In the genomic region with DNA sequence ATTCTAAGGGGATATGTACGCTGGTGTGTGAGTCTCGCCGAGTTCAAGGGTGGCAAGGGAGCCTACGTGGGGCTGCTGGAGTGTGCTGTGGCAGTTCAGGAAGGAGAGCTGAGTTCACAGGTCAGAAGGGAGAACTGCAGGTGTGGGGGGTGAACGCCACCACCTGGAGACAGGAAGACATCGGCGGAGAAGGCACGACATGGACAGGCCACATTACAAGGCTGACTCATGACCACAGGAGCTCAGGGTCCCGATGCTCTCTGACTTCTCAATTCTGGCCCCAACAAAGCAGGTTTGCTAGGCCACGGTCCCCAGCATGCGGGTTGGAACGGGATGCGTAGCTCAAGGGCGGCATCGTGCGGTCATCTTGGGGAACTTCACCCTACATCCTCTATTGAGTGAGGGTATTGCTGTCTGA, we compare ENCODE assay signal across 8 mouse cellular contexts. TPM values are rescaled to one million over a fixed set of nuclear protein-coding genes. Genes with fewer than 3 reads are reported as not detected.
DNase-seq lines count a peak whose midpoint lies in the region; ATAC-seq and TF ChIP-seq lines count a peak whose summit lies in the region.

No protein-coding gene starts in this region.

- no peaks in the 10 kb centered on the region for H3K36me3 ChIP-seq in intestine, embryonic 14.5 days (ENCODE audit: control insufficient read depth, insufficient read depth, low read length)
- no peaks in the 10 kb centered on the region for H3K36me3 ChIP-seq in limb, embryonic 12.5 days
- H3K36me3 ChIP-seq in midbrain, postnatal 0 days (ENCODE audit: insufficient read depth, low read length), result no peaks in the 10 kb centered on the region
- no peaks in the 10 kb centered on the region for H3K36me3 ChIP-seq in splenic B cell, adult 2 months (ENCODE audit: control insufficient read depth, insufficient read depth, low read length, poor library complexity, severe bottlenecking)

- H3K4me3 ChIP-seq in cortical plate, adult 2 months (ENCODE audit: insufficient read depth, low read length), result no peak overlapping the region
- H3K4me3 ChIP-seq in intestine, embryonic 14.5 days (ENCODE audit: low read depth, low read length), result no peak overlapping the region
- H3K4me3 ChIP-seq in limb, embryonic 12.5 days (replicated peaks), result no peak overlapping the region; the same call in 1 of the 2 replicates
- H3K4me3 ChIP-seq in midbrain, postnatal 0 days (ENCODE audit: low read depth, low read length), result no peak overlapping the region

- no peak for TF ChIP-seq POLR2A in cortical plate, adult 2 months (IDR thresholded peaks at IDR 0.05; ENCODE audit: extremely low read depth, insufficient read depth, low read length)

- H3K27me3 ChIP-seq in intestine, embryonic 14.5 days (replicated peaks; ENCODE audit: control insufficient read depth, insufficient read depth, low read length), result peaks cover 18% of the 10 kb centered on the region; the same call in 1 of the 2 replicates
- H3K27me3 ChIP-seq in limb, embryonic 12.5 days, result peaks cover 60% of the 10 kb centered on the region
- peaks cover 8% of the 10 kb centered on the region; the same call in 1 of the 2 replicates for H3K27me3 ChIP-seq in midbrain, postnatal 0 days (ENCODE audit: insufficient read depth, low read length)
- no peaks in the 10 kb centered on the region for H3K27me3 ChIP-seq in splenic B cell, adult 2 months (ENCODE audit: control insufficient read depth, insufficient read depth, low read length, poor library complexity, severe bottlenecking)

- no peaks in the 10 kb centered on the region for H3K4me1 ChIP-seq in cortical plate, adult 2 months (ENCODE audit: control insufficient read depth, insufficient read depth, low read length)
- no peaks in the 10 kb centered on the region for H3K4me1 ChIP-seq in intestine, embryonic 14.5 days (replicated peaks; ENCODE audit: control insufficient read depth, insufficient read depth, low read length)
- H3K4me1 ChIP-seq in limb, embryonic 12.5 days (replicated peaks), result peaks cover 7% of the 10 kb centered on the region; the same call in 1 of the 2 replicates
- no peaks in the 10 kb centered on the region for H3K4me1 ChIP-seq in midbrain, postnatal 0 days (ENCODE audit: insufficient read depth, low read length)

- H3K4me2 ChIP-seq in intestine, embryonic 14.5 days (ENCODE audit: low read length), result no peak overlapping the region
- peak overlapping the region; percentile 43 for H3K4me2 ChIP-seq in limb, embryonic 12.5 days
- H3K4me2 ChIP-seq in midbrain, postnatal 0 days (ENCODE audit: low read depth, low read length, poor library complexity, severe bottlenecking), result peak overlapping the region; percentile 32

- DNase-seq in 3T3-L1 (ENCODE audit: low read depth, low spot score), result peak; percentile 87
- peak; percentile 23 for DNase-seq in gastrocnemius, postnatal 25 days
- DNase-seq in intestine, embryonic 14.5 days (ENCODE audit: low spot score), result peak; percentile 91
- peak; percentile 87 for DNase-seq in midbrain, postnatal 0 days (ENCODE audit: low spot score)
- peak; percentile 71 for DNase-seq in splenic B cell, adult 2 months (ENCODE audit: low read depth, low spot score)

- WGBS in intestine, embryonic 14.5 days, result 9% methylated on average over 16 of the region's 16 CpGs
- WGBS in limb, embryonic 12.5 days, result 8% methylated on average over 16 of the region's 16 CpGs
- 8% methylated on average over 16 of the region's 16 CpGs for WGBS in midbrain, postnatal 0 days

- no peak overlapping the region for H3K27ac ChIP-seq in cortical plate, adult 2 months (ENCODE audit: insufficient read depth, low read length)
- H3K27ac ChIP-seq in intestine, embryonic 14.5 days (ENCODE audit: low read depth), result no peak overlapping the region
- no peak overlapping the region for H3K27ac ChIP-seq in limb, embryonic 12.5 days
- H3K27ac ChIP-seq in midbrain, postnatal 0 days (ENCODE audit: low read depth, low read length), result no peak overlapping the region

- ATAC-seq in activated CD4-positive, CD25-positive, alpha-beta regulatory T cell, adult 4 months, result peak; percentile 66
- peak; percentile 80 for ATAC-seq in intestine, embryonic 14.5 days (replicated peaks; ENCODE audit: low FRiP score, low TSS enrichment, low read depth)
- peak; percentile 60 for ATAC-seq in limb, embryonic 12.5 days (ENCODE audit: insufficient number of reproducible peaks, insufficient read depth, low FRiP score, low TSS enrichment, low read depth)
- ATAC-seq in midbrain, postnatal 0 days (ENCODE audit: low FRiP score), result peak; percentile 78

- no peaks in the 10 kb centered on the region for H3K9me3 ChIP-seq in intestine, embryonic 14.5 days (ENCODE audit: control insufficient read depth, low read length)
- H3K9me3 ChIP-seq in limb, embryonic 12.5 days, result no peaks in the 10 kb centered on the region
- no peaks in the 10 kb centered on the region for H3K9me3 ChIP-seq in midbrain, postnatal 0 days (ENCODE audit: low read length)

- no peak overlapping the region for H3K9ac ChIP-seq in intestine, embryonic 14.5 days (ENCODE audit: low read length)
- no peak overlapping the region for H3K9ac ChIP-seq in limb, embryonic 12.5 days (replicated peaks)
- no peak overlapping the region for H3K9ac ChIP-seq in midbrain, postnatal 0 days (replicated peaks; ENCODE audit: low read length, poor library complexity, severe bottlenecking)

- TF ChIP-seq CTCF in cortical plate, adult 2 months (IDR thresholded peaks at IDR 0.05; ENCODE audit: extremely low read depth, insufficient read depth, low read length), result peak; percentile 98
- TF ChIP-seq CTCF in midbrain, postnatal 0 days (IDR thresholded peaks at IDR 0.05), result peak; percentile 98

RNA-seq across cellular contexts. Expression of gene Lep, which starts 36.0 kb away (rescaled TPM):
- polyA plus RNA-seq in activated CD4-positive, CD25-positive, alpha-beta regulatory T cell, adult 4 months (2017; shearing (Covaris generic)), result not detected
- not detected in 2 replicates for polyA plus RNA-seq in cortical plate, adult 2 months (2012; rRNA removed)
- 10 to 100 TPM in 1 of 2 experiments, under 1 TPM in 1; 0.26 to 16.0 TPM for total RNA-seq in gastrocnemius, postnatal 25 days (2021)
- polyA plus RNA-seq in intestine, embryonic 14.5 days (2014; fragmentation: Nextera tagmentation; extraction: Ambion mirVana), result not detected in 2 replicates
- polyA plus RNA-seq in limb, embryonic 12.5 days (2016; fragmentation: Nextera tagmentation; extraction: Ambion mirVana), result not detected in 2 replicates
- not detected in 2 replicates for total RNA-seq in midbrain, postnatal 0 days (2014; rRNA removed)
- polyA plus RNA-seq in midbrain, postnatal 0 days (2015; fragmentation: Nextera tagmentation; extraction: Ambion mirVana), result not detected in 2 replicates

Comparison
In these comparisons a context has a peak if more than half of its experiments do, and no peak if none do; other contexts are left out.
1. DNase-seq: peak in every context shown above with its lines; median percentile 91 in intestine, embryonic 14.5 days; 87 in 3T3-L1; 87 in midbrain, postnatal 0 days; 71 in splenic B cell, adult 2 months; 23 in gastrocnemius, postnatal 25 days.